In genomic region chr12:77568286-77568685, GRCm38 (mm10) we compare ENCODE assay signal across 9 mouse cellular contexts.
DNase-seq lines count a peak whose midpoint lies in the region; ATAC-seq lines count a peak whose summit lies in the region.
"Had no signal": no experiment of that assay in that cellular context is flagged by ENCODE, and none has a peak within 500 bp of the region (broad histone marks: within the 10 kb centered on the region; RNA-seq: fewer than 3 reads in every experiment).

No protein-coding gene starts in this region.

- H3K27me3 ChIP-seq in embryonic facial prominence, embryonic 15.5 days = no peaks in the 10 kb centered on the region; the same call in 1 of the 2 replicates
- no peaks in the 10 kb centered on the region for H3K27me3 ChIP-seq in hindbrain, embryonic 12.5 days
- H3K27me3 ChIP-seq in midbrain, embryonic 16.5 days (ENCODE audit: control insufficient read depth, insufficient read depth, low read depth, low read length) = no peaks in the 10 kb centered on the region

- H3K4me3 ChIP-seq in embryonic facial prominence, embryonic 15.5 days (replicated peaks) = no peak overlapping the region
- H3K4me3 ChIP-seq in hindbrain, embryonic 12.5 days = no peak overlapping the region
- no peak overlapping the region for H3K4me3 ChIP-seq in midbrain, embryonic 16.5 days (ENCODE audit: low read depth, low read length)
- H3K4me3 ChIP-seq: megakaryocyte, embryonic 14.5 days had no signal

- peak; percentile 61; the same call in 1 of the 2 replicates for ATAC-seq in embryonic facial prominence, embryonic 15.5 days (ENCODE audit: insufficient number of reproducible peaks, low FRiP score, low TSS enrichment, low read depth)
- 0 out of 2 replicates have a peak, but pooled peaks have one; percentile 29 for ATAC-seq in hindbrain, embryonic 12.5 days (ENCODE audit: low FRiP score)
- peak; percentile 82; the same call in 1 of the 2 replicates for ATAC-seq in midbrain, embryonic 16.5 days

- H3K4me2 ChIP-seq in embryonic facial prominence, embryonic 15.5 days (replicated peaks) = no peak overlapping the region
- H3K4me2 ChIP-seq in hindbrain, embryonic 12.5 days (replicated peaks) = no peak overlapping the region
- no peak overlapping the region for H3K4me2 ChIP-seq in midbrain, embryonic 16.5 days (ENCODE audit: low read length)

- H3K9ac ChIP-seq in embryonic facial prominence, embryonic 15.5 days = no peak overlapping the region
- H3K9ac ChIP-seq in hindbrain, embryonic 12.5 days = no peak overlapping the region
- no peak overlapping the region for H3K9ac ChIP-seq in midbrain, embryonic 16.5 days (ENCODE audit: low read depth, low read length)

- H3K9me3 ChIP-seq in embryonic facial prominence, embryonic 15.5 days (replicated peaks) = no peaks in the 10 kb centered on the region
- H3K9me3 ChIP-seq in hindbrain, embryonic 12.5 days (replicated peaks) = no peaks in the 10 kb centered on the region
- no peaks in the 10 kb centered on the region for H3K9me3 ChIP-seq in midbrain, embryonic 16.5 days (replicated peaks; ENCODE audit: control insufficient read depth, low read length, poor library complexity, severe bottlenecking)
- H3K9me3 ChIP-seq: megakaryocyte, embryonic 14.5 days had no signal

- H3K36me3 ChIP-seq in embryonic facial prominence, embryonic 15.5 days = no peaks in the 10 kb centered on the region
- no peaks in the 10 kb centered on the region for H3K36me3 ChIP-seq in hindbrain, embryonic 12.5 days
- no peaks in the 10 kb centered on the region for H3K36me3 ChIP-seq in midbrain, embryonic 16.5 days (ENCODE audit: control insufficient read depth, insufficient read depth, low read length)

- peak; percentile 24 for DNase-seq in urinary bladder, postnatal 25 days (ENCODE audit: low spot score)
- no peak for DNase-seq in urinary bladder, postnatal 4 days (ENCODE audit: low spot score in 2 of 2)
- peak; percentile 90 for DNase-seq in brain, adult 2 months (ENCODE audit: low read depth, low spot score)
- peak; percentile 33 to 37 for DNase-seq in left cerebral cortex, postnatal 10 days (ENCODE audit: extremely low spot score in 1 of 2, low spot score in 2 of 2)
- peak; percentile 60 for DNase-seq in thymus, postnatal 4 days

- no peaks in the 10 kb centered on the region for H3K4me1 ChIP-seq in embryonic facial prominence, embryonic 15.5 days
- 0 out of 2 replicates have a peak, but pooled peaks cover 4% of the 10 kb centered on the region for H3K4me1 ChIP-seq in hindbrain, embryonic 12.5 days
- no peaks in the 10 kb centered on the region for H3K4me1 ChIP-seq in midbrain, embryonic 16.5 days (ENCODE audit: control insufficient read depth, insufficient read depth, low read length)

- intact Hi-C loops in left cerebral cortex, postnatal 10 days (cut with DNase I) = loop anchor here (1.0 to 5.0 kb wide), 2 partner anchors 329 to 566 kb away; no protein-coding TSS in a partner anchor

- no peak overlapping the region for H3K27ac ChIP-seq in embryonic facial prominence, embryonic 15.5 days (replicated peaks)
- no peak overlapping the region for H3K27ac ChIP-seq in hindbrain, embryonic 12.5 days
- H3K27ac ChIP-seq in midbrain, embryonic 16.5 days (ENCODE audit: low read length) = no peak overlapping the region

- 2% methylated on average over 3 of the region's 3 CpGs for WGBS in embryonic facial prominence, embryonic 15.5 days
- WGBS in hindbrain, embryonic 12.5 days = 8% methylated on average over 3 of the region's 3 CpGs
- WGBS in midbrain, embryonic 16.5 days = 11% methylated on average over 3 of the region's 3 CpGs

Comparison
In these comparisons a context has a peak if more than half of its experiments do, and no peak if none do; other contexts are left out.
1. DNase-seq: peak in urinary bladder, postnatal 25 days (single experiment), brain, adult 2 months (single experiment), left cerebral cortex, postnatal 10 days (2 of 2) and thymus, postnatal 4 days (single experiment); none in urinary bladder, postnatal 4 days (0 of 2).
2. ATAC-seq: peak in every context shown above with its lines; median percentile 82 in midbrain, embryonic 16.5 days; 61 in embryonic facial prominence, embryonic 15.5 days; 29 in hindbrain, embryonic 12.5 days.